Mouse (Mus musculus) CD4-positive naive resting alpha-beta T cell, adult 57 days (primary cell): Measurements from ENCODE around the gene Nat8f1. TPM values are rescaled to one million over a fixed set of nuclear protein-coding genes. Genes with fewer than 3 reads are reported as not detected.

ENCODE experiments used
- total RNA-seq: library from RNA; stranded (reverse); gene quantifications from one replicate; pipeline ENCODE4 v1.2.4, GENCODE M21; 2023

Nat8f1 gene
- 1.2 TPM for total RNA-seq

DNA sequence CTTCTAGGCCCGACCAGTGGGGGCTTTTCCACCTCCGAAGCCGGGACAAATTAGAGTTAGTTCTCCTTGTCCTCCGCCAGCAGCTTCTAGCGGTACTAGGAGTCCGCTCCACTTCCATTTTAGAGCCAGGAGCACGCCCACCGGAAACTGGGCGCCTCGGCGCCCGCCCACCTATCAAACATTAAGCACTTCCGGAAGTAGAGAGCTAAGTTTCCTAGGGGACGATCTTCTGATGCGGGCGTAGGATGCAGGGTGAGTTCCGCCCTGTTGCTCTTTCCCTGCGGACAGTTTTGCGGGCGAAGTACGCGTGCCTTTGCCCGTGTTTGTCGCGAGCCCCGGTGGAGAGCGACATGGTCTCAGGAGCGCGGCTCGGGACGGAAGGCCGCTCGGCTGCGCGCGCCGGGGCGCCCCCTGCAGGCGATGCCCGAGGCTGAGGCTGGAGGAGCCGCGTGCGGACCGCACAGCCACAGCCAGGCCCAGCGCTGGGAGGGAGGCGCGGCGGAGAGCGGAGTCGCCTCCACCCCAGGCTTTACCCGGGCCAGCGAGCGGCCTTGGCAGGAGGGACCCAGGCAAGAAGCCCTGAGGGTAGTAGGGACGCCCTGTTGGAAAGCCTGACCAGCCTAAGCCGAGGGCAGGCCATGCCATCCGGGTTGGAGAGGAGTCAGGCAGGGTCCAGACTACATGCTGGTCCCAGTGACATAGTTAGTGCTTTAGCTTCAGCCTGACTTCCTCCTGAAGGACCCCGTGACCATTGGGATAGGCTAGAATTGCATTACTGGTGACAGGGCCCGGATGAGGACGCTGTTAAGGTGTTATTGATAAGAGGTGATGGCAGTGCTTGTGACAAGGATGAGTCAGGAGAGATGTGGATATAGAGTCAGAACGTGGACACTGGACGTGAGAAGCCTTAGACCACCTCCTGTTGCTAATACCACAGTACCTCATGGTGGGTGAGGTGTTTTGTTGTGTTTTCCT lies at the start of gene Nat8f1:
Nat8f1 (minus strand) TSS at position 149 of the 975 bp plus-strand sequence.

DNA sequence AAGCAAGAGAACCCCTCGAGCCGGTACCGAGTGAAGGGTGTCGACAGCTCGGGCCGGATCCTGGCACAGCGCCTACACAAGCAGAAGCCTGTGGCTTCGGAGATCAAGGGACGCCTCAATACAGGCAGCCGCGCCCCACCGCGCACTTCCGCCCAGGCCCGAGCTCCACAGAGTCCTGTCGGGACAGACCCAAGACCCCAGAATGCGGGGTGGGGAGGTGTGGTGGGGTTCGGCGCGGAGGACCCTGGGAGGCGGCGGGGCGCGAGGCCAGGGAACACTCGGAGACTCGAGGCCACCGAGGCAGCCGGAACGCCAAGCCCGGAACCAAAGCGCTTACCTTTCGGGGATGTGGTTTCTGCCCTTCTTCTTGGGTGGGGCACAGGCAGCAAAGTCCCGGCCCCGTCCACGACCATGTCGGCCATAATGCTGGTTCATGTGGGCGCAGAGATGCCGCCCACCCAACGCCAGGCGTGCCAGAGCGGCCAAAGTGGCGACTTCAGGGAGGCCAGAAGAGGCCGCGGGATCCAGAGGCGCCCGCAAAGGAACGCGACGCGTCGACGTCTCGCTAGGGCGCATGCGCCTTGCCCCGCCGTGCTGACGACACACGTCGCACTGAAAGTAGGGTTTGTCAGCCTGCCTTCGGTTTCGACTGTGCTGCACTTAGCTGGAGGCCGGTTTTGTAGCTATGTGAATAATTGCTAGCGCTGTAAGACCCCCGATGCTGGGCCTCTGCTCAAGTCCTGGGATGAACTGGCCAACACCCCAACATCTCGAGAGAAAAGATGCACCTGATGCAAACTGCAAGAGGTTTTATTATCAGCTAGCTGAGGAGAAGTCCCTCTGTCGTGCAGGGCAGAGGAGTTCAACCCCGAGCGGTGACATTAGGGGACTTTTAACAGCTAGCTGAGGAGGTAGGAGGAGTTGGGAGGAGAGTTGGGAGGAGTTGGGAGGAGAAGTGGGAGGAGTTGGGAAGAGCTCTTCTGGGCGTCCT lies 45.9 kb upstream of the Nat8f1 start, which contains the start of gene Dusp11:
Dusp11 (minus strand) TSS at position 567 of the 991 bp plus-strand sequence.

DNA sequence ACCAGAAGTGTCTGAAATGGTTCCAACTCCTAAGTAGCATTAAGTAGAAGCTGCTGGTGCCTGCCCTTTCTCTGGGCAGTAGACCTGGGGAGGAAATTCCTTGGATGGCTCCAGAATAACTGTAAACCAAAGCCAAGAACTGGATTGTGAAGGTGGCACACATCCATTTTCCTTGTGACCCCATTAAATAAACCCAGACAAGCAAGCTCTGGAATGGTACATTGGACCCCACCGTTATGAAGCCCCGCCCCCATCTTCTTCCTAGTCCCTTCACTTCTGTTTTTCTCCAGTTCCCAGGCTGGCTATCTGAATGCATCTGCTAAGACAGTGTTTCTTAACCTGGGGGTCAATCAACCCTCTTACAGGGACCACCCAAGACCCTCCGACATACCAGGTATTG lies 3.9 kb downstream of the Nat8f1 start, which contains the start of gene Tprkb:
Tprkb (plus strand) TSS at position 279 of the 400 bp plus-strand sequence.

DNA sequence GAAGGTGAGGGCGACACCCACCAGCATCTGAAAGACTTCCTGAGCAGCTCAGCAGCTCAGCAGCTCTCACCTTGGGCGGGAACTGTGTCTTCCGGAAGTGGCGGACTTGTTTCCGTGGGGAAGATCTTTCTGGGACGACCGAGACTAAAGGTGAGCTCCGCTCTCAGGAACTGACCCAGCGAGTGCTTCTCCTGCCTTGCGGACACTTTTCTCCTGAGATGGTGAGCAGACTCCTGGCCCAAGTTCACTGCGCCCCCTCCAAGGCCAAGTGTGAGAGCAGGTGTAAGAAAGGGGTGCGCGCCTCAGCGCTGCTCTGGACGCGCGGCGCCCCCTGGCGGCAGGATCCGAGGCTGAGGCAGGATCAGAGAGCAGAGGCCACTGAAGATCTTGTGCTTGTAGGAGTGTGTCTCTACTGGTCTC lies 10.8 kb downstream of the Nat8f1 start, which contains the start of gene Nat8f4:
Nat8f4 (minus strand) TSS at position 243 of the 420 bp plus-strand sequence.

DNA sequence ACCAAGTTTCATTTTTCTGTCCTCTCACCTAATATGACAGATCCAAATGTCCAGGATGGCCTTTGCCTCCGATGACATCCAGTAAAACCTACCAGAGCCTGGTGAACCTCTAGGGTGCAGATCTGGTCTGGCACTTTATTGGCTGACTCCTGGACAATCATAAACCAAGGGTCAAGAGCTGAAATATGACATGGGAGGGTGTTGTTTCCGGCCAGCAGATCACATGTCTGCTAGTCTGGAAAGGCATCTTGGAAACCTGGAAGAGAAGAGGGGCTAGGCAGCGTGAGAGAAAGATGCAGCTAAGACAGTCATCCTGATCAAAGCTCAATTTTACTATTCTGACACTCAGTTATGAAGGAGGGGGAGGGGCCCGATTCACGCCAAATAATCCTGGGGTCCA lies 46.5 kb downstream of the Nat8f1 start, which contains the start of gene Nat8f2:
Nat8f2 (minus strand) TSS at position 153 of the 400 bp plus-strand sequence.

Other genes with a start within 250 kb of the Nat8f1 start
- gene Nat8f7, start 202.5 kb downstream of the Nat8f1 start, total RNA-seq = not detected
- not detected for gene Nat8f3, start 149.9 kb downstream of the Nat8f1 start, total RNA-seq
- gene Nat8f6, start 94.7 kb downstream of the Nat8f1 start, total RNA-seq = not detected
- not detected for gene Nat8f5, start 94.7 kb downstream of the Nat8f1 start, total RNA-seq
- not detected for gene Nat8, start 83.6 kb downstream of the Nat8f1 start, total RNA-seq
- 0.71 TPM for gene Nat8f2, start 46.5 kb downstream of the Nat8f1 start, total RNA-seq
- gene Nat8f4, start 10.8 kb downstream of the Nat8f1 start, total RNA-seq = 6.1 TPM
- gene Tprkb, start 3.8 kb downstream of the Nat8f1 start, total RNA-seq = 24.2 TPM
- 291 TPM for gene Dusp11, start 46.0 kb upstream of the Nat8f1 start, total RNA-seq
- not detected for gene Figla, start 100.5 kb upstream of the Nat8f1 start, total RNA-seq
- 0.74 TPM for gene Add2, start 113.0 kb upstream of the Nat8f1 start, total RNA-seq